Mouse (Mus musculus) left cerebral cortex, postnatal 10 days (tissue): ENCODE results near the gene Myom3. TPM values are rescaled to one million over a fixed set of nuclear protein-coding genes. Genes with fewer than 3 reads are reported as not detected.

Experiments
- DNase-seq, 2 experiments: peaks; one replicate each; pipeline ENCODE4 v3.0.0; 2021 to 2022; ENCODE audit warnings: low spot score in 2 of 2, mixed read lengths in 1 of 2; ENCODE audit errors: extremely low spot score in 1 of 2
- intact Hi-C: fragments of 180-260 bp; cut with DNase I; formaldehyde crosslinking; loops from one replicate; pipeline ENCODE4 v1.15.1; 2025
- total RNA-seq, 2 experiments: library from RNA; stranded (reverse); gene quantifications; 2 replicates each; pipeline ENCODE4 v1.2.3; 2021

Myom3 gene
- total RNA-seq, 2 experiments from 2014 or later, result 1.2 to 1.6 TPM

GRCm38 (mm10) chr4:135752779-135753164 is 6.7 kb upstream of the Myom3 start:
- intact Hi-C loops, result no loop called here
- DNase-seq, result no peak

- no peak for DNase-seq
- intact Hi-C loops, result no loop called here
Measured at GRCm38 (mm10) chr4:135758331-135758730, 1.2 kb upstream of the Myom3 start.

- DNase-seq, result no peak
- intact Hi-C loops, result no loop called here
Measured at GRCm38 (mm10) chr4:135758825-135759224, 690 bp upstream of the Myom3 start.

GRCm38 (mm10) chr4:135761048-135761447 is 1.5 kb downstream of the Myom3 start:
- intact Hi-C loops, result no loop called here
- DNase-seq, result no peak

GRCm38 (mm10) chr4:135761569-135761968 is 2.1 kb downstream of the Myom3 start:
- intact Hi-C loops, result no loop called here

GRCm38 (mm10) chr4:135762251-135762906 is 2.9 kb downstream of the Myom3 start:
- DNase-seq, result peak in 1 of 2 experiments; percentile 77
- intact Hi-C loops, result no loop called here

More at GRCm38 (mm10) chr4:135761569-135761968, 2.1 kb downstream of the Myom3 start:
- no peak for DNase-seq

- DNase-seq, result no peak
- intact Hi-C loops, result no loop called here
Measured at GRCm38 (mm10) chr4:135764700-135765099, 5.2 kb downstream of the Myom3 start.

- DNase-seq, result no peak
- intact Hi-C loops, result no loop called here
Measured at GRCm38 (mm10) chr4:135765707-135766106, 6.2 kb downstream of the Myom3 start.

GRCm38 (mm10) chr4:135766976-135767375 is 7.5 kb downstream of the Myom3 start:
- intact Hi-C loops, result no loop called here
- no peak for DNase-seq

GRCm38 (mm10) chr4:135768572-135769526 is 9.3 kb downstream of the Myom3 start:
- intact Hi-C loops, result loop anchor here (2.0 kb wide), 1 partner anchor 60 kb away; no protein-coding TSS in a partner anchor
- DNase-seq, result peak in 1 of 2 experiments; percentile 52

GRCm38 (mm10) chr4:135770611-135771305 is 11.2 kb downstream of the Myom3 start:
- DNase-seq, result no peak
- intact Hi-C loops, result no loop called here

GRCm38 (mm10) chr4:135771592-135771991 is 12.1 kb downstream of the Myom3 start:
- intact Hi-C loops, result no loop called here
- no peak for DNase-seq

GRCm38 (mm10) chr4:135772671-135773070 is 13.2 kb downstream of the Myom3 start:
- intact Hi-C loops, result no loop called here
- DNase-seq, result no peak

GRCm38 (mm10) chr4:135774496-135774895 is 15.0 kb downstream of the Myom3 start:
- intact Hi-C loops, result no loop called here
- no peak for DNase-seq

GRCm38 (mm10) chr4:135776850-135777249 is 17.3 kb downstream of the Myom3 start:
- intact Hi-C loops, result no loop called here
- DNase-seq, result no peak

- DNase-seq, result no peak
- intact Hi-C loops, result no loop called here
Measured at GRCm38 (mm10) chr4:135779661-135780060, 20.1 kb downstream of the Myom3 start.

GRCm38 (mm10) chr4:135780255-135780654 is 20.7 kb downstream of the Myom3 start:
- DNase-seq, result no peak
- intact Hi-C loops, result no loop called here

GRCm38 (mm10) chr4:135781304-135781703 is 21.8 kb downstream of the Myom3 start:
- DNase-seq, result no peak

GRCm38 (mm10) chr4:135786581-135786980 is 27.1 kb downstream of the Myom3 start:
- intact Hi-C loops, result no loop called here
- DNase-seq, result no peak

More at GRCm38 (mm10) chr4:135781304-135781703, 21.8 kb downstream of the Myom3 start:
- intact Hi-C loops, result no loop called here
